Mouse (Mus musculus) MEL-GATA-1-ER (cell line): Measurements from ENCODE around the gene Dap.

Experiments
- DNase-seq: peaks from one replicate; pipeline ENCODE4 v3.0.0-alpha.2; 2012; ENCODE audit warnings: low read depth; ENCODE audit errors: extremely low read depth

Dap gene

GRCm38 (mm10) chr15:31262361-31262760 is 38.2 kb downstream of the Dap start:
- no peak for DNase-seq

GRCm38 (mm10) chr15:31264827-31265226 is 40.7 kb downstream of the Dap start:
- no peak for DNase-seq

- DNase-seq = no peak
Observed at GRCm38 (mm10) chr15:31265404-31265803, 41.3 kb downstream of the Dap start.

GRCm38 (mm10) chr15:31265845-31266244 is 41.7 kb downstream of the Dap start:
- DNase-seq = no peak

GRCm38 (mm10) chr15:31268148-31268547 is 44.0 kb downstream of the Dap start:
- DNase-seq = no peak

GRCm38 (mm10) chr15:31269558-31269957 is 45.4 kb downstream of the Dap start:
- no peak for DNase-seq

- no peak for DNase-seq
Observed at GRCm38 (mm10) chr15:31272695-31273094, 48.6 kb downstream of the Dap start.

- DNase-seq = peak; percentile 66
Observed at GRCm38 (mm10) chr15:31273509-31273908, 49.4 kb downstream of the Dap start.

GRCm38 (mm10) chr15:31278090-31278489 is 54.0 kb downstream of the Dap start:
- no peak for DNase-seq

GRCm38 (mm10) chr15:31279120-31279519 is 55.0 kb downstream of the Dap start:
- DNase-seq = no peak

GRCm38 (mm10) chr15:31279577-31280004 is 55.5 kb downstream of the Dap start:
- DNase-seq = no peak

- DNase-seq = no peak
Observed at GRCm38 (mm10) chr15:31280059-31280458, 55.9 kb downstream of the Dap start.

GRCm38 (mm10) chr15:31280683-31281082 is 56.6 kb downstream of the Dap start:
- DNase-seq = peak; percentile 25

GRCm38 (mm10) chr15:31281830-31282229 is 57.7 kb downstream of the Dap start:
- DNase-seq = peak; percentile 48

GRCm38 (mm10) chr15:31282353-31282752 is 58.2 kb downstream of the Dap start:
- DNase-seq = peak; percentile 21

- no peak for DNase-seq
Observed at GRCm38 (mm10) chr15:31284142-31284541, 60.0 kb downstream of the Dap start.

- no peak for DNase-seq
Observed at GRCm38 (mm10) chr15:31284922-31285631, 61.0 kb downstream of the Dap start.

- no peak for DNase-seq
Observed at GRCm38 (mm10) chr15:31285695-31286094, 61.6 kb downstream of the Dap start.

- no peak for DNase-seq
Observed at GRCm38 (mm10) chr15:31292627-31293026, 68.5 kb downstream of the Dap start.

GRCm38 (mm10) chr15:31294311-31294710 is 70.2 kb downstream of the Dap start:
- no peak for DNase-seq

GRCm38 (mm10) chr15:31296882-31297776 is 73.0 kb downstream of the Dap start:
- DNase-seq = no peak

GRCm38 (mm10) chr15:31297777-31298137 is 73.6 kb downstream of the Dap start:
- DNase-seq = no peak
